Mouse (Mus musculus): Measurements from ENCODE around the gene Cnot1. TPM values are rescaled to one million over a fixed set of nuclear protein-coding genes. Genes with fewer than 3 reads are reported as not detected.

The Cnot1 gene
- polyA plus RNA-seq, 1 experiment from 2014 or later: 33.8 TPM

GRCm38 (mm10) chr8:95702480-95703446, 104.5 kb downstream of the Cnot1 start:
- Histone ChIP-seq H3K4me2 (peak overlapping the region; percentile 89), H3K36me3 (peaks cover 18% of the 10 kb centered on the region), H3K9ac (replicated peaks) (peak overlapping the region; percentile 94), H3K9me3 (replicated peaks) (no peaks in the 10 kb centered on the region), H3K4me1 (peaks cover 60% of the 10 kb centered on the region), H3K4me3 (replicated peaks) (peak overlapping the region; percentile 75), H3K27me3 (replicated peaks) (0 out of 2 replicates have a peak, but pooled peaks cover 2% of the 10 kb centered on the region), H3K27ac (replicated peaks) (peak overlapping the region; percentile 87)
- 2% methylated on average over 34 of the region's 34 CpGs for WGBS
- ATAC-seq (ENCODE audit: low FRiP score): peak; percentile 94

- H3K27me3 ChIP-seq (replicated peaks): 0 out of 2 replicates have a peak, but pooled peaks cover 7% of the 10 kb centered on the region
- H3K27ac ChIP-seq (replicated peaks): no peak overlapping the region; the same call in 1 of the 2 replicates
- peaks cover 10% of the 10 kb centered on the region for H3K36me3 ChIP-seq
- 96% methylated on average over 4 of the region's 4 CpGs for WGBS
- peaks cover 66% of the 10 kb centered on the region for H3K4me1 ChIP-seq
- no peak overlapping the region for H3K4me3 ChIP-seq (replicated peaks)
- 0 out of 2 replicates have a peak overlapping the region, but pooled peaks have one; percentile 89 for H3K4me2 ChIP-seq
- ATAC-seq (ENCODE audit: low FRiP score): no peak
- H3K9me3 ChIP-seq (replicated peaks): no peaks in the 10 kb centered on the region
- H3K9ac ChIP-seq (replicated peaks): no peak overlapping the region
Measured at GRCm38 (mm10) chr8:95701809-95702208, 105.5 kb downstream of the Cnot1 start.

GRCm38 (mm10) chr8:95700282-95700681, 107.0 kb downstream of the Cnot1 start:
- peaks cover 62% of the 10 kb centered on the region for H3K4me1 ChIP-seq

GRCm38 (mm10) chr8:95698179-95698578, 109.1 kb downstream of the Cnot1 start:
- Histone ChIP-seq H3K9ac (replicated peaks) (no peak overlapping the region), H3K9me3 (replicated peaks) (no peaks in the 10 kb centered on the region), H3K4me1 (peaks cover 54% of the 10 kb centered on the region), H3K36me3 (no peaks in the 10 kb centered on the region), H3K4me3 (replicated peaks) (no peak overlapping the region), H3K27me3 (replicated peaks) (0 out of 2 replicates have a peak, but pooled peaks cover 7% of the 10 kb centered on the region), H3K27ac (replicated peaks) (no peak overlapping the region), H3K4me2 (no peak overlapping the region)
- 49% methylated on average over 6 of the region's 6 CpGs for WGBS
- no peak for ATAC-seq (ENCODE audit: low FRiP score)

More at GRCm38 (mm10) chr8:95700282-95700681, 107.0 kb downstream of the Cnot1 start:
- 0 out of 2 replicates have a peak, but pooled peaks cover 7% of the 10 kb centered on the region for H3K27me3 ChIP-seq (replicated peaks)
- H3K4me3 ChIP-seq (replicated peaks): no peak overlapping the region
- no peak for ATAC-seq (ENCODE audit: low FRiP score)
- 26% methylated on average over 9 of the region's 9 CpGs for WGBS
- no peaks in the 10 kb centered on the region for H3K36me3 ChIP-seq
- peak overlapping the region; percentile 61 for H3K27ac ChIP-seq (replicated peaks)
- H3K9ac ChIP-seq (replicated peaks): no peak overlapping the region
- no peaks in the 10 kb centered on the region for H3K9me3 ChIP-seq (replicated peaks)
- H3K4me2 ChIP-seq: peak overlapping the region; percentile 24; the same call in 1 of the 2 replicates

DNA sequence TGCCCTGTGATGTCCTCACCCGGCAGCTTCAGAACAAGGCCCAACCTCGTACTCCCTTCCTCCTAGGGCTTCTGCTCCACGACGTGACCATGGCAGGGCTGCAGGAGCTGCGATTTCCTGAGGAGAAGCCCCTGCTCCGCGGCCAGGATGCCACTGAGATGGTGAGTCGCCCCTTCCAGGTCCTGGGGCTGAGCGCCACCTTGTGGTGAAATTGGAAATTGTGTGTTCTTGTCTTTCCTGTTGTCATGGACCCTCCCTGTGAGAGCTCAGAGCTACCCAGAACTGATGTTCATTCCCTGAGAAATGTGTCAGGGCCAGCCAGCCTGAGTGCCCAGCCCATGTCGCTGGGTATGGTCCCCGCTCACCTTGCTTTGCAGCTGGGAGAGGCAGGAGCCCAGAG, 110.1 kb downstream of the Cnot1 start:
- H3K4me1 ChIP-seq: peaks cover 49% of the 10 kb centered on the region
- H3K36me3 ChIP-seq: no peaks in the 10 kb centered on the region
- no peak overlapping the region for H3K9ac ChIP-seq (replicated peaks)
- 0 out of 2 replicates have a peak, but pooled peaks cover 7% of the 10 kb centered on the region for H3K27me3 ChIP-seq (replicated peaks)
- no peak overlapping the region for H3K27ac ChIP-seq (replicated peaks)
- no peak overlapping the region for H3K4me3 ChIP-seq (replicated peaks)
- WGBS: 3% methylated on average over 11 of the region's 11 CpGs
- no peaks in the 10 kb centered on the region for H3K9me3 ChIP-seq (replicated peaks)
- H3K4me2 ChIP-seq: peak overlapping the region; percentile 38
- peak; percentile 48 for ATAC-seq (ENCODE audit: low FRiP score)

DNA sequence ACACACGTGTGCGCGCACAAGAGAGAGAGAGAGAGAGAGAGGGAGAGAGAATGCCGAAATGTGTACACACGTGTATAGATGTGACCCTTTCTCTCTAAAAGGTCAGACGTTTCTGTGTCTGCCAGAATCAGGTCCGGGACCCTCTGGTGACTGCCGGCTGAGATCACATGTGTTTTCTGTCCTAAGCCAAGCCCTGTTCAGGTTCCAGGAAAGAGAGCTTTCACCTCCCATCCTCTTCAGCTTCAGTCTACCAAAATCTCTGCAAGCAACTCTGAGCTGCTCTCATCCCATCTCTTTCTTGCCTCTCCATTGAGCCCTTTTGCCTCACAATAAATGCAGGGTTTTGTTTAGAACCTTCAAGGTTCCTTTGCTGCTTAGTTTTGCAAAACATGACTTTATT, 110.6 kb downstream of the Cnot1 start:
- ATAC-seq (ENCODE audit: low FRiP score): no peak
- no peak overlapping the region for H3K9ac ChIP-seq (replicated peaks)
- no peak overlapping the region for H3K4me3 ChIP-seq (replicated peaks)
- peaks cover 44% of the 10 kb centered on the region for H3K4me1 ChIP-seq
- WGBS: 63% methylated on average over 8 of the region's 8 CpGs
- 0 out of 2 replicates have a peak, but pooled peaks cover 7% of the 10 kb centered on the region for H3K27me3 ChIP-seq (replicated peaks)
- H3K9me3 ChIP-seq (replicated peaks): no peaks in the 10 kb centered on the region
- peak overlapping the region; percentile 38 for H3K4me2 ChIP-seq
- H3K36me3 ChIP-seq: no peaks in the 10 kb centered on the region
- no peak overlapping the region for H3K27ac ChIP-seq (replicated peaks)

- peaks cover 24% of the 10 kb centered on the region for H3K4me1 ChIP-seq
- H3K9me3 ChIP-seq (replicated peaks): no peaks in the 10 kb centered on the region
- no peak overlapping the region for H3K4me3 ChIP-seq (replicated peaks)
- 7% methylated on average over 6 of the region's 6 CpGs for WGBS
- 0 out of 2 replicates have a peak, but pooled peaks cover 7% of the 10 kb centered on the region for H3K27me3 ChIP-seq (replicated peaks)
- H3K9ac ChIP-seq (replicated peaks): no peak overlapping the region; the same call in 1 of the 2 replicates
- H3K36me3 ChIP-seq: no peaks in the 10 kb centered on the region
- H3K27ac ChIP-seq (replicated peaks): no peak overlapping the region
- no peak for ATAC-seq (ENCODE audit: low FRiP score)
- no peak overlapping the region for H3K4me2 ChIP-seq
Measured at GRCm38 (mm10) chr8:95694631-95695030, 112.6 kb downstream of the Cnot1 start.

- WGBS: 87% methylated on average over 13 of the region's 13 CpGs
- Histone ChIP-seq H3K4me2 (no peak overlapping the region), H3K27ac (replicated peaks) (no peak overlapping the region), H3K36me3 (no peaks in the 10 kb centered on the region), H3K27me3 (replicated peaks) (no peaks in the 10 kb centered on the region), H3K4me1 (peaks cover 15% of the 10 kb centered on the region), H3K9ac (replicated peaks) (no peak overlapping the region), H3K4me3 (replicated peaks) (no peak overlapping the region), H3K9me3 (replicated peaks) (no peaks in the 10 kb centered on the region)
- ATAC-seq (ENCODE audit: low FRiP score): no peak
Measured at GRCm38 (mm10) chr8:95690929-95691541, 116.2 kb downstream of the Cnot1 start.

GRCm38 (mm10) chr8:95688073-95688672, 119.1 kb downstream of the Cnot1 start:
- 76% methylated on average over 10 of the region's 10 CpGs for WGBS
- Histone ChIP-seq H3K27ac (replicated peaks) (no peak overlapping the region), H3K4me3 (replicated peaks) (no peak overlapping the region), H3K9ac (replicated peaks) (no peak overlapping the region), H3K9me3 (replicated peaks) (no peaks in the 10 kb centered on the region), H3K36me3 (no peaks in the 10 kb centered on the region), H3K4me1 (0 out of 2 replicates have a peak, but pooled peaks cover 3% of the 10 kb centered on the region), H3K27me3 (replicated peaks) (no peaks in the 10 kb centered on the region), H3K4me2 (no peak overlapping the region)
- no peak for ATAC-seq (ENCODE audit: low FRiP score)

GRCm38 (mm10) chr8:95678024-95678611, 129.1 kb downstream of the Cnot1 start:
- Histone ChIP-seq H3K4me2 (peak overlapping the region; percentile 74), H3K27ac (replicated peaks) (peak overlapping the region; percentile 74), H3K36me3 (no peaks in the 10 kb centered on the region), H3K9me3 (replicated peaks) (no peaks in the 10 kb centered on the region), H3K27me3 (replicated peaks) (0 out of 2 replicates have a peak, but pooled peaks cover 13% of the 10 kb centered on the region), H3K4me3 (replicated peaks) (peak overlapping the region; percentile 78), H3K4me1 (peaks cover 34% of the 10 kb centered on the region), H3K9ac (replicated peaks) (peak overlapping the region; percentile 79)
- WGBS: under 1% methylated on average over 54 of the region's 70 CpGs
- ATAC-seq (ENCODE audit: low FRiP score): peak; percentile 74

- peaks cover 34% of the 10 kb centered on the region for H3K4me1 ChIP-seq
- H3K9me3 ChIP-seq (replicated peaks): no peaks in the 10 kb centered on the region
- H3K27me3 ChIP-seq (replicated peaks): 0 out of 2 replicates have a peak, but pooled peaks cover 13% of the 10 kb centered on the region
- H3K27ac ChIP-seq (replicated peaks): peak overlapping the region; percentile 74
- H3K36me3 ChIP-seq: no peaks in the 10 kb centered on the region
- under 1% methylated on average over 43 of the region's 48 CpGs for WGBS
- H3K4me3 ChIP-seq (replicated peaks): peak overlapping the region; percentile 78
- ATAC-seq (ENCODE audit: low FRiP score): peak; percentile 81
- peak overlapping the region; percentile 74 for H3K4me2 ChIP-seq
- H3K9ac ChIP-seq (replicated peaks): peak overlapping the region; percentile 79
Measured at GRCm38 (mm10) chr8:95677591-95678023, 129.7 kb downstream of the Cnot1 start.

Measured in neural tube, embryonic 15.5 days (tissue).